Mouse (Mus musculus): ENCODE results near the gene Atl2.

Atl2 gene

DNA sequence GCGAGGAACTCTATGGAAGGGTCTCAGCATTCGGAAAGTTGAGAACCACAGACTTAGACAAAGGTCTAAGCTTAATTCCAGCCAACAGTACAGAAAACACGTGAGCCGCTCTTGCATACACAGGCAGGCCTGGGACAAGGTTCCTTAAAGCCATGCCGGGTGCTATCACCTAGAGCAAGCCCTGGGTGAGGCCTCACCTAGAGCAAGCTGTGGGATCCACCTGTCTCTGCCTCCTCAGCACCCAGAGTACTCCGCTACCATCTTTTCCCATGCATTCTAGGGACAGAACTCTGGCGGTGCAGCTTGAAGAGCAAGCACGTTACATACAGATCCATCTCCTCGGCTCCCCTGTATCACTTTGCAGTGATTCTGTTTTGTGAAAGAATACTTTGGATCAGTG is 78.4 kb downstream of the Atl2 start:
- DNase-seq, result no peak

DNA sequence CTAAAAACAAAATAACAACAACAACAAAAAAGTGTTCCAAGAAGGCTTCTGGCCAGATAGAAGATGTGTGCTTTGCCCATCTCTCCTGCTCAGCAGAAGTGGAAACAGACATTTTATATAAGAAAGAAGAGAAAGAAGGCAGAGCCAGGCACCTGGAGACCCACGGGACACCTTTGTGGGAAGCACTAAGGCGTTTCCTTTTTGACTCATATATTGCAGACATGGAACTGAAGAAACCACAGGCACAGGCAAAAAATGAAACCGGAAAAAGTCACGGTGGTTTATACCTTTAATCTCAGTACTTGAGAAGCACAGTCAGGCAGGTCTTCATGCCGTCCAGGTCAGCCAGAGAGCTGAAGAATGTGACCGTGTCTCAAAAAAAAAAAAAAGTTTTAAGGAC is 79.0 kb downstream of the Atl2 start:
- DNase-seq, result no peak

DNA sequence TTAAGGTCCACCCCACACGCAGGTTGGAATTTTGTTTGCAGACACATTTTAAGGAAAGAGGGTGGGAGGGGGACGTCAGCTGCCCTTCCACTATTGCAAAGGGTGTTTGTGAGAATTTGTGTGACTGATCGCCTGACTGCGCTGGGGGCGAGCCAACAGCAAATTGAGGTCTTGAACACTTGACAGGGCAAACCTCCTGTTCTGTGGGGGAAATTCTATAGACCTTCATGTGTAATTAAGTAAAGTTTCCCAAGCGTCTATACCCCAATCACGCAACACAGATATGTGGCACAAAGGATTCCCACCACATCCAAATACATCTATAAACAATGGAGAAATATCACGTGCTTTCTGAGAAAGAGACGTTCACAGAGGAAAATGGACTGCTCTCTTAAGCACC is 85.5 kb downstream of the Atl2 start:
- DNase-seq, result no peak

DNA sequence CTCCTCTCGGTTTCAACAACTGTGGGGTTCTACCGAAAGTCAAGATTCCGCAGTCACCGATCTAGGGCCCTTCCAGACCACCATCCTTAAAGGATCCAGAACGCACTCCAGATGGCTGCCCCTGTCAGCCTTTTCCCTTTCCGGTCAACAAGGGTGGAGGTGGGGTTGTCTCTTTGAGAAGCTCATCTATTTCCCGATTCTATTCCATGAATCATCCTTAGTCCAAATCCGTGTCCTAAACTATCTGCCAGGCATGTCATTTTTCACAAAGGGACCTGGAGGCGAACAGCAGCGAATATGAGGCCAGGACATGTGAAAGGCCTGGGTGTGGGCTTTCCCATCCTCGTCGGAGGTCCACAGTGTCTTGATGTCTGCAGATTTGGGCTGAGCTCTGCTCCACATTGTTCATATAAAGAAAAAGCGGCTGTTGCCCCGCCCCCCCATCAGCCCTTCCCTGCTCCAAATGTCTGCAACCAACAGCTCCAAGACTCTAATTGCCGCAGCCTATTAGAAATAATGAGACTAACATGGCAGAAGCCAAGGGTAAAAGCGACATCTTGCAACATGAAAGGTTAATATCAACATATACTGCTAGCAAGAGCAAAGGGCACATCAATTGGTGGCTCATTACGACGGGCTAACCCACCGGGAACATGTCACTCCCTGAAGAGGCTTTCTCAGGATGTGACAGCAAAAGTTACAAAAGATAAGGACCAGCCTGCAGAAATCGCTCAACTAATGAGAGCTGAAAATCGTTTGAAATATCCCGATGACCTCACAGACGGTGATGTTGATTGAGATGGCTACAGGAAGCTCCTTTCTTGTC is 86.2 kb downstream of the Atl2 start:
- DNase-seq, result no peak

- peak in 1 of 2 experiments; percentile 22 for DNase-seq
Observed at GRCm38 (mm10) chr17:79807237-79807930, 88.5 kb downstream of the Atl2 start.

GRCm38 (mm10) chr17:79804747-79805146 is 91.2 kb downstream of the Atl2 start:
- no peak for DNase-seq

DNA sequence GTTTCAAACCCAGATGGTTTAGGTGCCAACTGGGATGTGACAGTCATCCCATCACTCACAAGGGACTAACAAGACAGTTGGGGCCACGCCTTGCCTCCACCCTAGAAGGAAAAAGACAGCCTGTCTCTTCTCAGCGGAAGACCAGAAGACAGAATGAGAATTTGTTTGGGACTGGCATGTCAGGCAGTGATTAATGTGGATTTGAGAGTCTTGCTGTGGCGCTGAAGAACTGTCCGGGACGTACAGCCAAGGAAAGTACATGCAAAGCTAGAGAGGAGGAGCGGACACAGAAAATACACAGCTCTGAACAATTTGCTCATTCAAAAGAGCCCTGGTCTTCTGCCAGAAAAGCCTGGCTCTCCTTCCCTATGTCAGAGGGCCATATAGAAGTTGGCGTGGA is 93.9 kb downstream of the Atl2 start:
- no peak for DNase-seq

DNA sequence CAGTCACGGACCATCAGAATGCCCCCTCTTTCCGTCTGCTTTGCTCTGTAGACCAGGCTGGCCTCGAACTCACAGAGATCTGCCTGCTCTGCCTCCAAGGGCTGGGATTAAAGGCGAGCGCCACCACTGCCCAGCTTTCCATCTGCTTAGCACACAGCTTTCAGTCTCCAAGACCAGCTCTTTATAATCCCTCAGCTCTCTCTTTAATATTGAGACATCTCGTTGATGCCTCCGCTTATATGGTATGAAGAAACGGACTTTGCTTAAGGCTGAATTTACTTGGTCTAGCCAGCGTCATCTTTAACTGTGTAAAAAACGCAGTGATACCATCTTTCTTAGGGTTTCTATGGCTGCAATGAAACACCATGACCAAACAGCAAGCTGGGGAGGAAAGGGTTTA is 97.1 kb downstream of the Atl2 start:
- no peak for DNase-seq
